Mouse (Mus musculus) E14TG2a.4 (cell line): ENCODE measurements around the gene Prkcd.

Experiments used
- CTCF ChIP-seq: conservative IDR thresholded peaks from 2 replicates; pipeline ENCODE4 v1.5.1; 2014; ENCODE audit warnings: low read length
- NANOG ChIP-seq: IDR thresholded peaks from 2 replicates; pipeline ENCODE4 v1.6.1; 2014; ENCODE audit warnings: borderline replicate concordance, low read length, mixed read lengths
- POU5F1 ChIP-seq: IDR thresholded peaks from 2 replicates; pipeline ENCODE4 v1.6.1; 2014; ENCODE audit warnings: low read length, borderline replicate concordance

DNA sequence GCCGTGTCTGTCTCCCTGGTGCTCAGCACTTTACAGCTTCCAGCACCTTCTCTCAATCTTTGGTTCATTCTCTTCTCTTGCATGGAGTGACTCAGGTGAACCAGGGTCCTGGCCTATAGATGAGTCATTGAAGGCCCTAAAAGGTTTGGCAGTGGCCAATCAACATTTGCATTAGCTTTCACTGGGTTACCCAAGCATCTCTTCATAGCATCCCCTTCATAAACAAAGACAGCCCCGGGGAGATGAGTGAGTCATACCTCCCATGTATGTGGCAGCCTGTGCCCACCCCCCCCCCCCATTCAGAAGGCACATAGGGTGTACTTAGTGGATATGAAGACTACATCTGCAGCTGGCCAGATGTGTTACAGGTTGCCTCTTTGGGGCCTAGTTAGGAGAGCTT, 69.4 kb downstream of the Prkcd start:
- TF ChIP-seq CTCF = no peak
- no peak for TF ChIP-seq NANOG
- no peak for TF ChIP-seq POU5F1
